In genomic region chr1:71982423-71983262, GRCm38 (mm10) we compare ENCODE assay signal across 12 mouse cellular contexts.
"Had no signal": no experiment of that assay in that cellular context is flagged by ENCODE, and none has a peak within 500 bp of the region (broad histone marks: within the 10 kb centered on the region; RNA-seq: fewer than 3 reads in every experiment).

No protein-coding gene starts in this region.

- ATAC-seq: liver, postnatal 0 days; midbrain, embryonic 15.5 days had no signal

- H3K9me3 ChIP-seq: limb, embryonic 15.5 days; liver, embryonic 13.5 days; megakaryocyte, embryonic 14.5 days; midbrain, embryonic 15.5 days; neural tube, embryonic 12.5 days had no signal

- H3K36me3 ChIP-seq: limb, embryonic 15.5 days; liver, embryonic 13.5 days; midbrain, embryonic 15.5 days; neural tube, embryonic 12.5 days had no signal

- H3K9ac ChIP-seq: limb, embryonic 15.5 days; liver, embryonic 13.5 days; liver, postnatal 0 days; midbrain, embryonic 15.5 days; neural tube, embryonic 12.5 days had no signal

- H3K4me1 ChIP-seq: liver, embryonic 13.5 days; megakaryocyte, embryonic 14.5 days; midbrain, embryonic 15.5 days; neural tube, embryonic 12.5 days had no signal

- H3K27ac ChIP-seq: left cerebral cortex, adult 2 months; limb, embryonic 15.5 days; liver, embryonic 13.5 days; macrophage; midbrain, embryonic 15.5 days; neural tube, embryonic 12.5 days had no signal

- H3K4me3 ChIP-seq: left cerebral cortex, adult 2 months; limb, embryonic 15.5 days; liver, embryonic 13.5 days; megakaryocyte, embryonic 14.5 days; midbrain, embryonic 15.5 days; neural tube, embryonic 12.5 days had no signal

- DNase-seq: kidney, adult 18-20 months; kidney, postnatal 10 days; liver, embryonic 13.5 days; liver, postnatal 0 days; thymus, postnatal 14 days had no signal

- H3K27me3 ChIP-seq: limb, embryonic 15.5 days; liver, embryonic 13.5 days; megakaryocyte, embryonic 14.5 days; midbrain, embryonic 15.5 days; neural tube, embryonic 12.5 days had no signal

- H3K4me2 ChIP-seq: limb, embryonic 15.5 days; liver, embryonic 13.5 days; midbrain, embryonic 11.5 days; midbrain, embryonic 15.5 days; neural tube, embryonic 12.5 days had no signal
